Mouse (Mus musculus) spleen, postnatal 14 days (tissue): ENCODE results near the gene Mcpt8.
"Not testable (repeated sequence)": the region's sequence is repeated elsewhere in the genome, so short reads cannot be mapped to it uniquely, and the experiment has no call there.

Source experiments
- DNase-seq, 2 experiments: peaks; one replicate each; pipeline ENCODE4 v3.0.0; 2021 to 2022; ENCODE audit warnings: low spot score in 2 of 2

Gene Mcpt8

GRCm38 (mm10) chr14:56085167-56085566, at the start of gene Mcpt8:
Gene Mcpt8 (minus strand): TSS chr14:56085273.
- no peak for DNase-seq

- DNase-seq = not testable (repeated sequence)
These were observed 48.6 kb upstream of the Mcpt8 start for GRCm38 (mm10) chr14:56133675-56134074.

- not testable (repeated sequence) for DNase-seq
These were observed 47.4 kb upstream of the Mcpt8 start, which contains the start of gene Gzmd for GRCm38 (mm10) chr14:56132508-56132907. Gene Gzmd (minus strand): TSS chr14:56132608.

GRCm38 (mm10) chr14:56128341-56128740, 43.3 kb upstream of the Mcpt8 start:
- DNase-seq = no peak

GRCm38 (mm10) chr14:56123516-56123915, 38.4 kb upstream of the Mcpt8 start:
- DNase-seq = no peak

- DNase-seq = no peak
These were observed 35.5 kb upstream of the Mcpt8 start, which contains the start of gene Gzme for GRCm38 (mm10) chr14:56120525-56120924. Gene Gzme (minus strand): TSS chr14:56120625.

GRCm38 (mm10) chr14:56115531-56116310, 30.6 kb upstream of the Mcpt8 start:
- DNase-seq = not testable (repeated sequence)

- DNase-seq = no peak
These were observed 20.5 kb upstream of the Mcpt8 start for GRCm38 (mm10) chr14:56105447-56106180.

GRCm38 (mm10) chr14:56105016-56105415, 19.9 kb upstream of the Mcpt8 start:
- DNase-seq = no peak

GRCm38 (mm10) chr14:56103452-56103851, 18.4 kb upstream of the Mcpt8 start:
- no peak for DNase-seq

GRCm38 (mm10) chr14:56102386-56102785, 17.3 kb upstream of the Mcpt8 start, which contains the start of gene Ctsg:
Gene Ctsg (minus strand): TSS chr14:56102574.
- DNase-seq = no peak

- no peak for DNase-seq
These were observed 13.9 kb upstream of the Mcpt8 start for GRCm38 (mm10) chr14:56098940-56099339.

GRCm38 (mm10) chr14:56097597-56097996, 12.5 kb upstream of the Mcpt8 start:
- DNase-seq = no peak

GRCm38 (mm10) chr14:56093353-56093752, 8.3 kb upstream of the Mcpt8 start:
- no peak for DNase-seq

GRCm38 (mm10) chr14:56086711-56087110, 1.6 kb upstream of the Mcpt8 start:
- no peak for DNase-seq

GRCm38 (mm10) chr14:56082016-56082415, 3.1 kb downstream of the Mcpt8 start:
- no peak for DNase-seq

GRCm38 (mm10) chr14:56062213-56062612, 22.9 kb downstream of the Mcpt8 start, which contains the start of gene Mcpt4:
Gene Mcpt4 (minus strand): TSS chr14:56062313.
- DNase-seq = not testable (repeated sequence)

- DNase-seq = no peak
These were observed 27.4 kb downstream of the Mcpt8 start for GRCm38 (mm10) chr14:56057722-56058121.

GRCm38 (mm10) chr14:56055408-56055807, 29.7 kb downstream of the Mcpt8 start:
- DNase-seq = no peak

- DNase-seq = not testable (repeated sequence)
These were observed 43.3 kb downstream of the Mcpt8 start, which contains the start of gene Mcpt2 for GRCm38 (mm10) chr14:56041792-56042191. Gene Mcpt2 (plus strand): TSS chr14:56042041.

- DNase-seq = no peak
These were observed 50.6 kb downstream of the Mcpt8 start for GRCm38 (mm10) chr14:56034433-56034832.
